Mouse (Mus musculus): Measurements from ENCODE around the gene Spib. TPM values are rescaled to one million over a fixed set of nuclear protein-coding genes. Genes with fewer than 3 reads are reported as not detected.

The Spib gene
- total and polyA plus RNA-seq, 2 experiments from 2014 or later, result 0.05 TPM; not detected in 1

DNA sequence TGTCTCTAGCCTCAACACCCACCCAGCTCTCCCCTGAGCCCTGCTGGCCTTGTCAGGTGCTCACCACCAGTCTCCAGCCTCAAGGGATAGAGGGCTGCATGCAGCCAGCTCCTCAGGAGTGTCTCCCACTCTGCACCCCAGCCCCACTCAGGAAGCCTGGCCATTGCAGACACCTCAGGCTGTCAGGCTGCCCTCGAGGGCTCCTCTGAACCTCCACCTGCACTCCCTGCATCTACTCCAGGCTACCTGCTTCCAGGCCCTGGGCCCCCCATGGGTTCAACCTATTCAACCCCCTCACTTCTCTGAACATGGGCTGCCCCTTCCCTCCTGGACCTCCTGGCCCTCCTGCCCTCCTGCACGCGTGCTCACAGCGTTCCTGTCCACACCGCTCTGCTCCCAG lies 40.5 kb downstream of the Spib start:
- Histone ChIP-seq H3K27me3 (ENCODE audit: insufficient read depth, low read length) (no peaks in the 10 kb centered on the region), H3K9ac (replicated peaks; ENCODE audit: low read length) (no peak overlapping the region), H3K27ac (no peak overlapping the region), H3K9me3 (ENCODE audit: low read length) (no peaks in the 10 kb centered on the region), H3K36me3 (ENCODE audit: insufficient read depth, low read length) (peaks cover 43% of the 10 kb centered on the region), H3K4me1 (ENCODE audit: insufficient read depth, low read length) (peaks cover 12% of the 10 kb centered on the region), H3K4me2 (ENCODE audit: low read depth, low read length) (no peak overlapping the region), H3K4me3 (ENCODE audit: low read length) (no peak overlapping the region)
- 93% methylated on average over 5 of the region's 5 CpGs for WGBS
- DNase-seq (ENCODE audit: low spot score), result no peak
- no peak for TF ChIP-seq CTCF (IDR thresholded peaks at IDR 0.05; ENCODE audit: low read depth)
- no peak for ATAC-seq

- H3K9me3 ChIP-seq (ENCODE audit: low read length), result no peaks in the 10 kb centered on the region
- peaks cover 8% of the 10 kb centered on the region for H3K4me1 ChIP-seq (ENCODE audit: insufficient read depth, low read length)
- peaks cover 43% of the 10 kb centered on the region for H3K36me3 ChIP-seq (ENCODE audit: insufficient read depth, low read length)
- H3K4me3 ChIP-seq (ENCODE audit: low read length), result no peak overlapping the region
- no peak for DNase-seq (ENCODE audit: low spot score)
- no peaks in the 10 kb centered on the region for H3K27me3 ChIP-seq (ENCODE audit: insufficient read depth, low read length)
- no peak overlapping the region for H3K4me2 ChIP-seq (ENCODE audit: low read depth, low read length)
- H3K9ac ChIP-seq (replicated peaks; ENCODE audit: low read length), result no peak overlapping the region
- ATAC-seq, result no peak
- 73% methylated on average over 4 of the region's 4 CpGs for WGBS
- H3K27ac ChIP-seq, result no peak overlapping the region
- no peak for TF ChIP-seq CTCF (IDR thresholded peaks at IDR 0.05; ENCODE audit: low read depth)
Measured at GRCm38 (mm10) chr7:44490281-44490680, 41.6 kb downstream of the Spib start.

DNA sequence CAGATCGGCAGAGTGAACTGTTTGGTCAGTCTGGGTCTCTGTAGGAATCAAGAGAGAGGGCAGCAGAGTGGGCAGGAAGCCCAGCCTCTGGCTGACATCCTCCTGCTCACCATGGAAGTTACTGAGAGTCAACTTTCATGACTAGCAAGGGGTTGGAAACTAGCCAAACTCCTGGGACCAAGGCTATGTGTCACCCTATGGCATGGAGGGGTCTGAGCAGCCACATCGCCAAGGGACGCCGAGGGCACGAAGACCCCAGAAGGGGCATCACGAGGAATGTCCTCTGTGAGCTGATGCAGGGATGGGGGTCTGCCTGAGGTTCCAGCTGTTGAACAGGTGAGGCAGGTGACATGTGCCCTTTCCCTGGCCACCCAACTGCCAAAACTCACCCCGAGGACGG lies 43.3 kb downstream of the Spib start:
- WGBS, result 86% methylated on average over 8 of the region's 8 CpGs

DNA sequence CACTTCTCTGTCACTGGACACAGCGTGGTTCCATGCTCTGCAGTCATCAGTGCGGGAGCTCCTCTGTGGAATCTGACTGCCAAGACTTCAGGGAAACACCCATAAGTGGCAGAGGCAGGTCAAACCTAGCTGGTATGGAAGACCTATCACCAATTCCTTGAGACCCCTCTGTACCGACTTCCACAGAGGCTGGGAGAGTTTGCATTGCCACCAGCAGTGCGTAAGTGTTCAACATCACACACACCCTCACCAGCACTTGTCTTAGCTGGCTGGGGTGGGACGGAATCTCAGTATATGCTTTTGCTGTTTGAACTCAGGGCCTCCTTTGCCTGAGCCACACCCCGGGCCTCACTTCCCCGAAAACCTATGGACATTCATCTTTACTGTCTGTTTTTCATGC lies 43.9 kb downstream of the Spib start:
- no peak overlapping the region for H3K4me2 ChIP-seq (ENCODE audit: low read depth, low read length)
- TF ChIP-seq CTCF (IDR thresholded peaks at IDR 0.05; ENCODE audit: low read depth), result no peak
- WGBS, result 82% methylated on average over 7 of the region's 7 CpGs
- no peak overlapping the region for H3K4me3 ChIP-seq (ENCODE audit: low read length)
- no peaks in the 10 kb centered on the region for H3K9me3 ChIP-seq (ENCODE audit: low read length)
- H3K36me3 ChIP-seq (ENCODE audit: insufficient read depth, low read length), result peaks cover 40% of the 10 kb centered on the region
- no peak for ATAC-seq
- H3K27me3 ChIP-seq (ENCODE audit: insufficient read depth, low read length), result no peaks in the 10 kb centered on the region
- DNase-seq (ENCODE audit: low spot score), result peak; percentile 0
- H3K9ac ChIP-seq (replicated peaks; ENCODE audit: low read length), result no peak overlapping the region
- H3K4me1 ChIP-seq (ENCODE audit: insufficient read depth, low read length), result no peaks in the 10 kb centered on the region
- no peak overlapping the region for H3K27ac ChIP-seq

More for the DNA sequence above, 43.3 kb downstream of the Spib start:
- Histone ChIP-seq H3K36me3 (ENCODE audit: insufficient read depth, low read length) (peaks cover 43% of the 10 kb centered on the region), H3K4me3 (ENCODE audit: low read length) (no peak overlapping the region), H3K4me2 (ENCODE audit: low read depth, low read length) (no peak overlapping the region), H3K4me1 (ENCODE audit: insufficient read depth, low read length) (no peaks in the 10 kb centered on the region), H3K27me3 (ENCODE audit: insufficient read depth, low read length) (no peaks in the 10 kb centered on the region), H3K9me3 (ENCODE audit: low read length) (no peaks in the 10 kb centered on the region), H3K9ac (replicated peaks; ENCODE audit: low read length) (no peak overlapping the region), H3K27ac (no peak overlapping the region)
- TF ChIP-seq CTCF (IDR thresholded peaks at IDR 0.05; ENCODE audit: low read depth), result no peak
- peak; percentile 9 for DNase-seq (ENCODE audit: low spot score)
- no peak for ATAC-seq

DNA sequence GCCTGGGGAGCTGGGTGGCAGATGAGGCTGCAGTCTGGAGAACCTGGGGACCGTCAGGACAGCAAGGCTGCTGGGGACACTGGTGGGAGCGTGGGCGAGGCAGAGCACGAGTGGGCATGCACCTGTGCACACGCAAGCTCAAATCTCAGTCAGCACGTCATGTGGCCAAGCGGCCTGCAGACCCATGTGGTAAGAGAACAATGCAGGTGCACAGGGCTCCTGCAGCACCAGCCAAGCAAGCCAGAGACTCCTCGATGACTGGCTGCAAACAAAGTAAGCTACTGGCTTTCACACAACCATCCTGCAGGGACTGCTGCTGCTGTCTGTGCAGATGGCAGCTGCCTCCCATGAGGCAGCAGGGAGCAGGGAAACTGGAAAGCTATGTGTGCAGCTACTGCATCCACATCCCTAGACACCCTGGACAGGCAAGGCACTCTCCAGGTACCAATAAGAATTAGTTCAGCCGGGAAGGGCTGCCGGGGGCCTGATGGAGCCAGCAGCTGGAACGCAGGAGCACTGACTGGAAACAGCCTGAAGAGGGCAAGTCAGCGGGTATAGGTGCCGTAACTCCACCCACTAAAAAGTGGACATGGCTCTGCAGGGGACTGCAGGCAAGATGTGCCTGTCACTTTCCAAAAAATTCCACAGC lies 44.8 kb downstream of the Spib start:
- WGBS, result 55% methylated on average over 13 of the region's 13 CpGs
- no peak for TF ChIP-seq CTCF (IDR thresholded peaks at IDR 0.05; ENCODE audit: low read depth)
- Histone ChIP-seq H3K4me1 (ENCODE audit: insufficient read depth, low read length) (no peaks in the 10 kb centered on the region), H3K36me3 (ENCODE audit: insufficient read depth, low read length) (peaks cover 33% of the 10 kb centered on the region), H3K9ac (replicated peaks; ENCODE audit: low read length) (no peak overlapping the region), H3K27me3 (ENCODE audit: insufficient read depth, low read length) (no peaks in the 10 kb centered on the region), H3K27ac (no peak overlapping the region), H3K4me2 (ENCODE audit: low read depth, low read length) (no peak overlapping the region), H3K9me3 (ENCODE audit: low read length) (no peaks in the 10 kb centered on the region), H3K4me3 (ENCODE audit: low read length) (no peak overlapping the region)
- DNase-seq (ENCODE audit: low spot score), result no peak
- ATAC-seq, result peak; percentile 19

DNA sequence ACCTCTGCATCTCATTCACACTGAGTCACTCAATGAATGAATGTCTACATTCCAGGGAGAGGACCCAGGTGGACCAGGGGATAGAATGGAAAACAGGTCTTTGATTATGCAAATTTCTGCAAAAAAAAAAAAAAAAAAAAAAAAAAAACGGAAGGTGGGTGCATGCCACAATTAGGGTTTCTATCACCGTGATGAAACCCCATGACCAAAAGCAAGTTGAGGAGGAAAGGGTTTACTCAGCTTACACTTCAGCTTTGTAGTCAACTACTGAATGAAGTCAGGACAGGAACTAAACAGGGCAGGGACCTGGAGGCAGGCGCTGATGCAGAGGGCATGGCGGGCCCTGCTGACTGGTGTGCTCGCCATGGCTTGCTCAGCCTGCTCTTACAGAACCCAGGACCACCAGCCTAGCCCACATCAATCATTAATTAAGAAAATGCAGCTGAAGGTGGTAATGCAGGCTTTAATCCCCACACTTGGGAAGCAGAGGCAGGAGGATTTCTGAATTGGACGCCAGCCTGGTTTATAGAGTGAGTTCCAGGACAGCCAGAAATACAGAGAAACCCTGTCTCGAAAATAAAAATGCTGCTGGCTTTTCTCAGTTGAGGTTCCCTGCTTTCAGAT lies 46.2 kb downstream of the Spib start:
- TF ChIP-seq CTCF (IDR thresholded peaks at IDR 0.05; ENCODE audit: low read depth), result no peak
- DNase-seq (ENCODE audit: low spot score), result no peak

More for the DNA sequence above, 46.2 kb downstream of the Spib start:
- Histone ChIP-seq H3K36me3 (ENCODE audit: insufficient read depth, low read length) (peaks cover 20% of the 10 kb centered on the region; the same call in 1 of the 2 replicates), H3K4me3 (ENCODE audit: low read length) (no peak overlapping the region), H3K27ac (no peak overlapping the region), H3K9ac (replicated peaks; ENCODE audit: low read length) (no peak overlapping the region), H3K27me3 (ENCODE audit: insufficient read depth, low read length) (no peaks in the 10 kb centered on the region), H3K9me3 (ENCODE audit: low read length) (no peaks in the 10 kb centered on the region), H3K4me1 (ENCODE audit: insufficient read depth, low read length) (no peaks in the 10 kb centered on the region), H3K4me2 (ENCODE audit: low read depth, low read length) (no peak overlapping the region)
- no peak for ATAC-seq
- WGBS, result 73% methylated on average over 7 of the region's 7 CpGs

Data from hindbrain, postnatal 0 days (tissue).